Mouse (Mus musculus) T-helper 2 cell (primary cell): ENCODE data around the gene 4930412O13Rik.

Source experiments
- in situ Hi-C: fragments of 300-600 bp; cut with MboI, MseI; formaldehyde crosslinking; loops from one replicate; pipeline ENCODE4 v1.15.1; 2025; ENCODE audit warnings: high pct_unique_total_duplicates

4930412O13Rik gene

DNA sequence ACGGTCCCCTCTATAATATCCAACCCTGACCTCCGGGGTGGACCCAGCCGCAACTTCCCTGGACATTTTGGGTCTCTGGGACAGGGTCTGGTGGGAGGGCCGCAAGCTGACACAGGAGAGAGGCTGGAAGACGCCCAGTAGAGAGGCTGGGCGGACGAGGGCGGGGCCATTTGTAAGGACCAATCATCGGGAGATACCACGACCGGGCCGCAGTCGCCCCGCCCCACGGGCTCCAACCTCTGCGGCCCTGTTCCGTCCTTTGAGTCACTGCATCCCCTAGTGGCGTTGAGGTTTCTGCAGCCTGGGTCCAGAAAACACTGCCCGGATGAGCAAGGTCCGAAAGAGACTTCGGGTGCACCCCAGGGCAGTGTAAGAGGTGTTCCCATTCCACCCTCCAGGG, 1.6 kb upstream of the 4930412O13Rik start:
- in situ Hi-C loops, result no loop called here

DNA sequence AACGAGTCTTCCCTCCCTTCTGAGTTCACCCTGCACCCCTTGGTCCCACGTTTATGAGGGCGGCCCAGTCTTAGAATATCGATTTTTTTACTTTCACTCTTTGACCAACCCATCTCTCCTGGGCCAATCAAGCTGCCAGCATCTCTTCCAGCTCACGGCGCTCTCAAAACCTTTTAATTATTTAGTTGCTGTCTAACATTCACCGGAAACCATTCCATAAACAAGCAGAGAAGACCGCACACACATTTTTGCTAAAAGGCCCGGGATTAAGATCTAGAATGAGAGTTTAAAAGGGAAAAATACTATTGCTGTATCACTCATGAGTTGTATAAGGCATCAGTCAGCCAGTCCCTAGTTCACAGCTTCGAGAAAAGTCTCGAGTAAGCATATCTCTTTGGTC, 781 bp upstream of the 4930412O13Rik start:
- in situ Hi-C loops, result loop anchor here (10.0 kb wide), 1 partner anchor 1655 kb away; no protein-coding TSS in a partner anchor

DNA sequence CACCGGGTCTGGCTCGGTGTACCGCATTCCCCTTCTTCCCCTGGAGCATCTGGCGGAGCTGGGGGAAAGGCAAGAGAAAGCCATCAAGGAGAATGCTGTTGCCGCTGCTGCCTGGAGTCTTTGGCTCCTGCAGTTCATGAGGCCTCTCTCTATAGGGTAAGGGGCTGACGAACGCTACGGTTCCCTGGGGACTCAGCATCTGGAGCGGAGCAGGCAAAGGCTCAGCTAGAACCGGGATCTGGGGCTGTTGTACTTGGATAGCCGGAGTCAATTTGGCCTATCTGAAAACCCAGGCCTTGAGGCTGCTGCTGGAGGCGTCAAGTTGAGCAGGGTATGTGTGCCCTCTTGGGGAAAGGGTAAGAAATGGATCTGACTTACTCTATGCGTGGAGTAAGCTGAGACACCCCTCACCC, 565 bp downstream of the 4930412O13Rik start:
- in situ Hi-C loops, result loop anchor here (10.0 kb wide), 1 partner anchor 1653 kb away; no protein-coding TSS in a partner anchor

DNA sequence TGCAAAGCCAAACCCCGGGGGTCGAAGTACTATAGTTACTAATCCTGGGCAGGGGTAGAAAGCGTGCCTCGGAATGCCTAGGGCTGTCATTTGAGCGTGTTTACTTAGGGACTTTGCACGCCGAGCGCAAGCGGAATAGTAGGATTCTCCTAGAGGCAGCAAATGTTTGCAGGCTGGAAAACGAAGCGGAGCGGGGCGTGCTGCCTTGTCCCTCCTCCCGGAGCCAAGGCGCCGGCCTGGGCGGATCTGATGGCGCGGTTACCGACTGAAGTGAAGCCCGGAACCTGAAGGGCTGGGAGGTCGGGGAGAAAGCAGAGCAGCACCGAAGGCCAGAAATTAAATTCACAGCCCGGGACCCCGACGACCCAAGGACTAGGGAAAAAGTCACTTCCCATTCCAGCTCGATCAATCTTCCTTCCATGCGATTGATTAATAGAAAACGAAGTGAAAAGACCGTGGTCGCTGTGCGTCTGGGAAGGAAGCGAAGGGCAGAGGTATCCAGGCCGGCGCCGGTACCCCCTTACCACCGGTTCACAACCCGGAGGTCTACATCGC, 1.4 kb downstream of the 4930412O13Rik start:
- in situ Hi-C loops, result loop anchor here (10.0 kb wide), 1 partner anchor 1652 kb away; no protein-coding TSS in a partner anchor

DNA sequence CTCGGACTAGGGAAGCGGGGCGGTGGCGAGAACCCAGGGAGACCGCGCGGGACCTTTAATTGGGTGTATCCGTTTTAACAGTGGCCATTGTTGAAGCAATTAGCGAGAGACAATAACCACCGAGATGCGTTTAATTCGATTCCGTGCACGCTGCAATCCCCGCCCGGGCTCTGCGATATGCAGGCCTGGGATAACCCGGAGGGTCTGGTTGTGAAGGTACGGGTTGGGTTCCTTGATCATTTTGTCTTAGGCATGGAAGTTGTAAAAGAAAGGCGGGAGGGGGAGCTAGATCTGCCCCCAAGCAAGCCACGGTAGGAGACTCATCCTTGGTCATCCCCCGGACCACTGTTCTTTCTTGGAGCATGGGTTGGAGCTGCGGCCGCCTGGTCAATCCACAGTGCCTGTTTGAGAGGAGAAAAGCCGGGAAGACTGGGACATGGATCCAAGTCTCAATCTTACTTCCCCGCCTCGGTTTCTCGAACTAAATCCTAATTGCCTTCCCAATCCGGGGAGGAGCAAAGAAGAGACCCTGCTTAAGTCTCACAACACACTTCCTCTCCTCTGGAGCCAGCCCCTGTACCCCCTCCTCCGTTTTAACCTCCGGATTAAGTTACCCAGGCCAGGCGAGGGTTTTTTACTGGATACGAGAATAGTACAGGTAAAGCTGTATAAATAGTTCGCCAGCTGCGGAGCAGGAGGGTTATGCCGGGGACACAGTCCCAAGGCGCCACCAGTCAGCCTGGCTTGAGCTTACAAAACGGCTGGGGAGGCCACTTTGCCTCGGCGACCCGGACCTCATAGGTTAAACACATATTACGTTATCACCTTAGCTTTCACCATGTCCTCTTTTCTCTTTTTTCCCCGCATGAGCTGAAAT, 2.1 kb downstream of the 4930412O13Rik start:
- in situ Hi-C loops, result loop anchor here (10.0 kb wide), 1 partner anchor 1652 kb away; no protein-coding TSS in a partner anchor

DNA sequence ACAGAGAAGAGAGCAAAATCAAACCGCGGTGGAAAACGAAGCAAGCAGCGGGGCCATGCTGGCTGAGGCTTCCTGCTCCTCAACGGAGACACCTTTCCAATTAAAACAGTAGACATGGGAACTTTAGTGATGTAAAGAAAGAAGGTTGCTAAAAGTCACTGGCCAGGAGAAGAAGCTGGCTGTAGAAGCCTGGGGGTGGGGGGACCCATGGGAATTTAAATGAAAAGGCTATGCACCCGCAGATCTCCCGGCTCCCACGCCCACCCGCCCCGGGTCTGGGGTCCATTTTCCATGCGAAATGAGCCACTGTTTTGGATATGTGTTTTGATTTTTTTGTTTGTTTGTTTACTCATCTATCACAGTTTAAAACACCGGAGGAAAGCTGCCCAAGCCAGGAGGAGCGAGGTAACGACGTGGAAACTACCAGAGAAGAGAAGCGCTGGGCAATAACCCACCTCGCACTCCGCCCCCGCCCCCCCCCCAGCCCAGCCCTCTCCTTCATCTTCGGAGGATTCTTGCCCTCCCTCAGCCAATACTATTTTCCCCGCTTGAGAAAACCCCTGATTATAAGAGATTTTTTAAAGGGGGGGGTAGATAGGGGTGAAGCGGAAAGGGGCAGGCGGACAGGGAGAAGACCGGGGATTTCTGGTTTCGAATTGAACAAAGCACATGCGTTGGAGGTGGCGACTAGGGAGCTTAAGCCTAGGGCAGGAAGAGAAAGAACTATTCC, 2.9 kb downstream of the 4930412O13Rik start:
- in situ Hi-C loops, result loop anchor here (10.0 kb wide), 1 partner anchor 1651 kb away; no protein-coding TSS in a partner anchor

DNA sequence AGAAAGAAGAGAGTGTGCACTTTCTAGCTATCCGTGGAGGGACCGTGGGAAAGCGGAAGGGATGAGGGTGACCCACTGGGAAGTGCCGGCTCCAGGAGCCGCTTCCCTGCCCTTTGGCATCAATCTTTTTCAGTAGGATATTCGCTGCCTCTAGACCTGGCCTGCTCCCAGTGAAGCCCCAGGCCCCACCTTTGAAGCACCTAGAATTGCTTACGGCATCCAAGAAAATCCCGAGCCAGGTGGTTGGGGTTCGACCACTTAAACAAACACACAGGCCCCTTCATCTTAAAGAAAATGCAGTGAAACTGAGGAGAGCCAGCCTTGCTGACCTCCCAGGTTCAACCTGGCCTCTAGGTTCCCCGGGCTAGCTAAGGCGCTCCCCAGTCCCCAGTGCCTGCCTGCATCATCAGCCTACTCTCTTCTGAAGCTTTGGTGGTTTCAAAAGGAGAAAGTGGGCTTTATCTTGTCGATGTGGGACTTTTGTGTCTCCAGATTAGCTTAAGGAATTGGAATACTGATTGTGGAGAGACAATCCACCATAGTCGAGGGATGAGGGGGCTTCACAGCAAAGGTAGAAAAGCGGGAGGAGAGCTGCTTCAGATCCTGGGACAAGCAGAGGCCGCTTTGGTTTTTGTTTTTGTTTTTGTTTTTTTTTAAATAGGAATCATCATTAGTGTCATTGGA, 3.6 kb downstream of the 4930412O13Rik start:
- in situ Hi-C loops, result loop anchor here (10.0 kb wide), 1 partner anchor 1650 kb away; no protein-coding TSS in a partner anchor

DNA sequence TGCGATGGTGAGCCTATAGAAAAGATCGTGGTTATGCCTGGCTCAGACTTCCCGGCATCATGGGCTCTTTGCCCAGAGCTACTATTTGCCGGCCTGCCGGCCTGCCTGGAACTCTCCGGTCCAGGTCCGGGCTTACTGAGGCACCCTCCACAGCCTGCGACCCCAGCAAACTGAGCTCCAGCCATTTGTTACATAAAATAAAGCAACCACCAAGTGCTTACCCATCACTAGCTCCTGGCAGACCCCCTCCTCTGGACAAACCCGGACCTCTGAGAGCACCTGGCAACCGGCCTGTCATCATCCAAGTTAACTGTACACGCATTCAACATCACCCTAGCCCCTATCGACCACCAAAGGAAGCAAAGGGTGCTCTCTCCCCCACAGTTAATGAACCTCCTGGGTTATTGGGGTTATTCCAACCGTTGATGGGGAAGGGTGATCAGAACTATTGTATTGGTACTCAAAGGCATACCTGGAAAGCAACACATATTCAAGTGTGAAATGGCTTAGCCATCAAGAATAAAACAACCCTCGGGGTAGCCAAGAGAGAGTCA, 4.2 kb downstream of the 4930412O13Rik start:
- in situ Hi-C loops, result loop anchor here (10.0 kb wide), 1 partner anchor 1650 kb away; no protein-coding TSS in a partner anchor

DNA sequence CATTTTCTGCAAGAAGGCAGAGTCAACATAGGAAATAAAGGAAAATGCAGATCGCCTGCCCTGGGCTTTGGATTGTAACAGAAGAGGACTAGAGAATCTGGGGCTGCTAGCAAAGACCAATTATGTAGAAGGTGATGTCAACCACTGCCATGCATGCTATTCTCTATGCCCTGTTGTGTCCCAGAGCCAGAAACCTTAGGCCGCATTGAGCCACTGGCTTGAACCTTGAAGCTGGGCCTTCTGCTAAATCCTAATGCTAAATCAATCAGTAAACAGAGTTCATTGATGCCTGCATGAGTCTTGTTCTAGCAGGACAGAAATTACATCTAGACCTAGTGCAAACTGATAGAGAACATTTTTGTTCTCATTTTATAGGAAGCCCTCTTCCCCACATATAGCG, 5.0 kb downstream of the 4930412O13Rik start:
- in situ Hi-C loops, result loop anchor here (10.0 kb wide), 1 partner anchor 1649 kb away; no protein-coding TSS in a partner anchor

DNA sequence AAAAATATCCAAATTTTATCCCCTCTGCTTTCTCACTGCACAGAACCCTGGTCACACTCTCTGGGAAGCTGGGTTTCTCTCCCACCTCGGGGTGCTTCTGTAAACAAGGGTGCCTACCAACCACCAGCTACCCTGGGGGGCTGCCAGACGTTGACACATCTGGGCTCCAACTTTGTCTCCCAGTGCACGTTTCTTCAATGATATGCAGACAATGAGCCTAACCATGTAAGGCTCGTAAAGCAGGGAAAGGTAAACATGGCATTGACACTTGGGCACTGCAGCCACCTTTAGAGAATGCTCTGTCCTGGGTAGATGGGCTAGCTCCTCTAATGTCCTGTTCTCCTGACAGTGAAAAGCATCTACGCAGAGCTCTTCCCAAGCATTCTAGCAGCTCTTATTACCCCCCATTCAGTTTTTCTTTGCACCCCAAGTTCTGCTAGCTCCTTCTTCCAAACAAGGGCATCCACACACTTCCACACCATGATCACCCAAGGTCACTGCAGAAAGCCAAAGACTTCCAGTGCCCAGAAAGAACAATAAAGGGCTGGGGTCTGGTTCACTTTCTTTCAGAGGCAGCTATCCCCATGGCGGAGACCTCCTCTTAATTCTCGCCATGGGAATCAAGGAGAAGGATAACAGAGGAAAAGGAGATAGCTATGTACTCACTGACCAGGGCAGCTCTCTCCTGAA, 6.0 kb downstream of the 4930412O13Rik start:
- in situ Hi-C loops, result loop anchor here (10.0 kb wide), 1 partner anchor 1648 kb away; no protein-coding TSS in a partner anchor

DNA sequence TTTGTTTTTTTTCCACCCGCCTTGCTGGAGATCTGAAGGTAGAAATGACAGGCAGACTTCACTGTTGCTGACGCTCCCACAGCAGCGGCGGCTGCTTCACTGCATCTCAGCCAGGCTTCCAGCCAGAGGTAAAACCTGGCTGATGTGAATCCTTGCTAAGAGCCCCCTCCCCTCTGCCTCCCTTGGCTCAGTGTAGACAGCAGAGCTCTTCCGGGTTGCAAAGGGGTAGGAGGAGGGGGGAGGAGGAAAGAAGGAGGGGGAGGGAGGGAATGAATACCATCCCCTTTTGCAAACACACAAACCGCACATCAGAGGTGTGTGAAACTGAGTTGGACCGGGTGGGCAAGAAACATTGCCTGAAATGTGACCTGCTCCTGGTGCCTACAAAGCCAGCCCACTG, 6.6 kb downstream of the 4930412O13Rik start:
- in situ Hi-C loops, result loop anchor here (10.0 kb wide), 1 partner anchor 1647 kb away; no protein-coding TSS in a partner anchor

DNA sequence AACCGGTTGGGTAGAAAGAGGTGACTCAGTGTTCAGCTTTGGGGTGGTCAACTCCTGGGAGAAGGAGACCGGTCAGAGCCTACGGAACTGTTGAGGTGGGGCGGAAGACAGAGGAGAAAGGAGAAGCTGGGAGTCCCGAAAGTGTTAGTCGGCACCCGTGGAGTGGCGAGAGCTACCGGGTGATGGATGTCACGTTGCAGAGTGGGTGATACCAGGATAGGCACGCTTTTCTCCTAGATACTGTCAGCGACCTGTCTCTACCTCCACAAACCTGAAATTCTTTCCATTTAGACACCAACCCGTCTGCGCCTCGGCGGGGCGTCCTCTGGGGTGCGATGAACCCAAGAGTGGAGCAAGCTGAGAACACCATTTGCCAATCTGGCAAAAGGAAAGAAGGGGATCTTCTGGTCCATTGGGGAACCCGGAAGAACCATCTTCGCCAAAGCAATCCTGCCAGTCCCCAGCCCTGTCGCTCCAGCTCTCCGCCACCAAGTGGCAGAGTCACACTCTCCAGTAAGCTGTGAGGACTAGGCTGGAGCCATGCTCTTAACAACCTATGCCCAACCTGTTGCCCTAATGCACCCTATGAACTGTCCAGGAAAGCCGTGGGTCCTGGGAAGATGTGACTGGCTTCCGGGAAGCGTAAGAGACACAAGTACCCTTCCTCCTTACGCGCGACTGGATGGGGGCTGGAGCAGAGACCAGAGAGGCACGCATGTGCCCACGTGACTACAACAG, 8.0 kb downstream of the 4930412O13Rik start, which contains the start of gene 9230102O04Rik:
9230102O04Rik (minus strand) TSS at position 628 of the 738 bp plus-strand sequence.
- in situ Hi-C loops, result loop anchor here (10.0 kb wide), 1 partner anchor 1646 kb away; no protein-coding TSS in a partner anchor

DNA sequence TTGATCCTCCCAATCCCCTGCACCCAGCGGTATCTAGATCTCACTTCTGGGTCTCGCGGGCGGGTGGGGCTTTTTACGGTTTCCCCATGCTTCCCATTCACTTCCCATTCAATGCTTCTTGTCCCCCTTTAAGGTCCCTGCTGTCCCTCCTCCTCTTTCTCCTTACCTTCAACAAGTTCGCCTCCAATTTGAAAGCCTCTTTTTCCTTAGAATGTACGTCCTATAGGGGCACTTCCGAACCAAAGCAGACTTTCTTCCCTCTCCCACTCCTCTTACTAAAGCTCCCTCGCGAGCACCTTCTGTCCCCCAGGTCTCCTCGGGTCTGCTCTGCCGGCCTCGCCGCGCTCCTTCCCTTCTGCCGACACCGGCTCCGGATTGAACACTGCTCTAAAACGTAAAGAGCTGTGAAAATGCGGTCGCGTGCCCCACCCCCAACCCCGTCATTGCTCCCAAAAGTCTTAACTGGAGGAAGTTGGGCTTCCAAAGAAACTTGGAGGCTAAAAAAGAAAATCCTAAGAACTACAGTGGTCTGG, 8.7 kb downstream of the 4930412O13Rik start, which contains the start of gene Gata3:
Gata3 (minus strand) TSS at position 384 of the 533 bp plus-strand sequence.
- in situ Hi-C loops, result loop anchor here (10.0 kb wide), 3 partner anchors 115 to 1645 kb away; no protein-coding TSS in a partner anchor

DNA sequence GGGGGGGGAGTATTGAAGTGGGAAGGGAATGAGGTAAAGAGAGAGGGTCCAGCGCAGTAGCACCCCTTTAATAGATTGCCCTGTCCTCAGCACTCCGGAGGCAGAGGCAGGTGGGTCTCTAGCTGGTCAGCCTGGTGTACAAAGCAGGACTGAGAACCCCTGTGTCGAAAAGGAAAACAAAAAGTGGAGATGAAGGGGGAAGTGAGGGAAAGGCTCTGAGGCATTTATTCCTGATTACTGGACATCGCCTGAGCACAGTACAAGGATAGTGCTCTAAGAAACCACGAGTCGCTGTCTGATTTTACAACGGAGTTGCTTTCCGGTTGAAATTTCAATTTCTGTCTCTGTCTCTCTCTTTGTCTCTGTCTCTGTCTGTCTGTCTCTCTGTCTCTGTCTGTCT, 9.2 kb downstream of the 4930412O13Rik start:
- in situ Hi-C loops, result loop anchor here (10.0 kb wide), 2 partner anchors 115 to 145 kb away; no protein-coding TSS in a partner anchor

DNA sequence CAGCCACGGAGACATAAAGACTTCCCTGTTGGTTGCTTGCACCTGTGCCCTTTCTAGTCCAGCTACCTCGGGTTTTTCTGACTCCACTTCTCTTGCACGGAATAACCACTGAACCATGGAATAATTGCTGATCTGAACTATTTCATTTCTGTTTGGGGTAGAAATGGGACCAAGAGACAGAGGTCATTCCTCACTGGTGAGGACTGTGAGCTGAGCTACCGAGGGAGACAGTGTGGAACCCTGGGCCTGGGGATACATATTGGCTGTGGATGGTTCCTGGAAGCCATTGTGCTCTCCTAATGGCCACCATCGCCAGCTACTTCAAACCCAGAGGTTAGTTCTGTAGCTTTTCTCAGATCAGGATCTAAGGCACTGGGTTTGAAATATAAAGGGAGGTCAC, 9.9 kb downstream of the 4930412O13Rik start:
- in situ Hi-C loops, result loop anchor here (10.0 kb wide), 2 partner anchors 114 to 144 kb away; no protein-coding TSS in a partner anchor

DNA sequence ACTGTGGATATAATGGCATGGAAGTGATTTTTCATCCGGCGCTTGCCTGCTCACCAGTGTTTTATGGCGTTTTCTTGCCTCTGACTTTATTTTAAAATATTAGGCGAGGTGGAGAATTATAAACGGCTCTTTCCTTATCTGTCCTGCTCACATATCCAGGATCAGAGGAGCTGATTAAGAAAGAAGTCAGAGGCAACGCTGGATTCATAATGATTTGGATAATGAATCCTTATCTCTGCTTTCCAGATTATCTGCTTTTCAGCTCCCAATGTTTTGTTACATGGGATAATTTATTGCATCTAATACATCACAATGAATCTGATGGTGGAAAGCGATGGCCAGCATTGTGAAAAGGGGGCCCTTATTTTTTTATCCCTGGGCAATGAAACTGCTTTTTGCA, 11.5 kb downstream of the 4930412O13Rik start:
- in situ Hi-C loops, result loop anchor here (10.0 kb wide), 2 partner anchors 112 to 142 kb away; no protein-coding TSS in a partner anchor

DNA sequence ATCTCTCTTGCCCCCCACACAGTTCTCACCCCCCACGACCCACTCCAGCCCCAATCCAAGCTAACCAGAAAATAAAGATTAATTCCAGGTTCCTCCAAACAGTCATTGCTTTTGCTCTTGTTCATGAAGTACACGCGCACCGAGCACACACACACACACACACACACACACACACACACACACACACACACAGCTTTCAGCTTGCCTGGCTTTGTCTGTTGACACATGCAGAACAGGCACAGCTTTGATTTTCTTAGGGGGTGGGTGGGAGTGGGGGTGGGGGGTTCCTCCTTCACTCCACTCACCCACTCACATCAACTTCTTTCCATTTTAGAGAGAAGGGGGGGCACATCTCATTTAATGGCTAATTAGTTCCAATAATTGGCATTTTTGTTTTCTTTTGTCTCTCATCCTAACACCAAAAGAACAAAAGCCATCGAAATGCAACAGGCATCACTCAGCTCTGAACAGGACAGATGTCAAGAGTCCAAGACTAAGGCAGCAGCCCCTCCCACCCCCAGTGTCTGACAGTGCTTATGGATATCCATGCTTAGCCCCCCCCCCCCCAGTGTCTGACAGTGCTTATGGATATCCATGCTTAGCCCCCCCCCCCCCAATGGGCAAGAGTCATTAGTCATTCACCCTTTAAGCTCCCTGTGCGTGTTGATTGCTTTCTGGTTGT, 12.4 kb downstream of the 4930412O13Rik start:
- in situ Hi-C loops, result loop anchor here (10.0 kb wide), 2 partner anchors 111 to 141 kb away; no protein-coding TSS in a partner anchor
